Mouse (Mus musculus): ENCODE data around the gene Nphs2. TPM values are rescaled to one million over a fixed set of nuclear protein-coding genes. Genes with fewer than 3 reads are reported as not detected.

The Nphs2 gene
- polyA plus RNA-seq, 1 experiment from 2014 or later = 0.05 TPM

Other genes with a start within 250 kb of the Nphs2 start
- 4.7 and 4.9 TPM in 2 replicates for gene Fam163a, start 105.7 kb upstream of the Nphs2 start, polyA plus RNA-seq (2015; fragmentation: Nextera tagmentation; extraction: Ambion mirVana)
- 0.52 and 0.68 TPM in 2 replicates for gene Tdrd5, start 7.1 kb upstream of the Nphs2 start, polyA plus RNA-seq (2015; fragmentation: Nextera tagmentation; extraction: Ambion mirVana)
- 856 and 1,042 TPM in 2 replicates for gene Gm2000, start 55.3 kb downstream of the Nphs2 start, polyA plus RNA-seq (2015; fragmentation: Nextera tagmentation; extraction: Ambion mirVana)
- 0.18 TPM in 1 of 2 replicates, not detected in the other for gene Axdnd1, start 110.4 kb downstream of the Nphs2 start, polyA plus RNA-seq (2015; fragmentation: Nextera tagmentation; extraction: Ambion mirVana)
- 51.5 and 52.8 TPM in 2 replicates for gene Soat1, start 163.6 kb downstream of the Nphs2 start, polyA plus RNA-seq (2015; fragmentation: Nextera tagmentation; extraction: Ambion mirVana)
- 0.35 and 1.8 TPM in 2 replicates for gene Gm10031, start 213.3 kb downstream of the Nphs2 start, polyA plus RNA-seq (2015; fragmentation: Nextera tagmentation; extraction: Ambion mirVana)
- gene Abl2, start 248.1 kb downstream of the Nphs2 start, polyA plus RNA-seq (2015; fragmentation: Nextera tagmentation; extraction: Ambion mirVana) = 3.0 and 3.4 TPM in 2 replicates

Data from stomach, embryonic 15.5 days (tissue).